Comparison of ENCODE assay signal across 19 mouse cellular contexts in genomic region chr9:70481872-70482271, GRCm38 (mm10). TPM values are rescaled to one million over a fixed set of nuclear protein-coding genes. Genes with fewer than 3 reads are reported as not detected.
DNase-seq lines count a peak whose midpoint lies in the region; TF ChIP-seq lines count a peak whose summit lies in the region.
"Had no signal": no experiment of that assay in that cellular context is flagged by ENCODE, and none has a peak within 500 bp of the region (broad histone marks: within the 10 kb centered on the region; RNA-seq: fewer than 3 reads in every experiment).

No protein-coding gene starts in this region.

- intact Hi-C loops in left cerebral cortex, postnatal 14 days (cut with DNase I), result no loop called here

- H3K9ac ChIP-seq in MEL (ENCODE audit: control insufficient read depth, low read depth, low read length, poor library complexity, severe bottlenecking), result no peak overlapping the region

- no peaks in the 10 kb centered on the region for H3K9me3 ChIP-seq in MEL (replicated peaks; ENCODE audit: insufficient read depth, low read length)
- H3K9me3 ChIP-seq: G1E had no signal

- no peak for TF ChIP-seq CTCF in MEL (IDR thresholded peaks at IDR 0.05 in 2 of 3, conservative IDR thresholded peaks at IDR 0.05 in 1 of 3; ENCODE audit: control insufficient read depth in 1 of 3, insufficient read depth in 1 of 3, low read depth in 2 of 3, low read length in 3 of 3, poor library complexity in 1 of 3, severe bottlenecking in 1 of 3)

- H3K4me3 ChIP-seq in MEL (ENCODE audit: control insufficient read depth in 1 of 2, insufficient read depth in 1 of 2, low read depth in 2 of 2, low read length in 2 of 2), result no peak overlapping the region

- no peak for TF ChIP-seq EP300 in MEL (IDR thresholded peaks at IDR 0.05; ENCODE audit: low read depth in 1 of 2, low read length in 2 of 2)

- no peaks in the 10 kb centered on the region for H3K27me3 ChIP-seq in MEL (ENCODE audit: control insufficient read depth in 1 of 2, insufficient read depth in 2 of 2, low read length in 2 of 2)
- H3K27me3 ChIP-seq: CH12.LX, Patski had no signal

- H3K27ac ChIP-seq in MEL (ENCODE audit: control insufficient read depth, low read depth, low read length), result no peak overlapping the region

- H3K36me3 ChIP-seq in MEL (ENCODE audit: control insufficient read depth in 1 of 2, insufficient read depth in 2 of 2, low read length in 2 of 2), result peaks cover 53% of the 10 kb centered on the region in 2 experiments

- peaks cover 8 to 12% of the 10 kb centered on the region in 2 experiments for H3K4me1 ChIP-seq in MEL (ENCODE audit: control insufficient read depth in 1 of 2, insufficient read depth in 2 of 2, low read length in 2 of 2)

- no peak for TF ChIP-seq RAD21 in MEL (IDR thresholded peaks at IDR 0.05; ENCODE audit: low read depth, low read length)

- no peak for DNase-seq in MEL (ENCODE audit: low read depth, low spot score)
- peak; percentile 27 for DNase-seq in induced T-regulatory cell, adult 2 months (ENCODE audit: low read depth)
- DNase-seq in left cerebral cortex, postnatal 14 days (ENCODE audit: low spot score in 2 of 2), result no peak
- no peak for DNase-seq in Muller cell, postnatal 12 days (ENCODE audit: inconsistent ontology term)
- DNase-seq: adrenal gland, adult 2 months; adrenal gland, adult 8-10 months; adrenal gland, postnatal 10 days; adrenal gland, postnatal 14 days; adrenal gland, postnatal 25 days; adrenal gland, postnatal 36 days; B cell, adult 2 months; cerebellum, adult 11 months; cerebellum, adult 11-12 months; cerebellum, adult 18-20 months; cerebellum, adult 2 months; cerebellum, adult 8-10 months had no signal

- no peak for TF ChIP-seq POLR2A in MEL (IDR thresholded peaks at IDR 0.05; ENCODE audit: control insufficient read depth in 1 of 2, insufficient read depth in 1 of 2, low read depth in 1 of 2, low read length in 2 of 2, poor library complexity in 1 of 2)

- H3K79me2 ChIP-seq in MEL (ENCODE audit: control insufficient read depth, insufficient read depth, low read length, poor library complexity), result peaks cover 40% of the 10 kb centered on the region

TF ChIP-seq in MEL, 35 proteins besides CTCF, POLR2A, EP300 and RAD21:
- no peak for TF ChIP-seq ETS1 (IDR thresholded peaks at IDR 0.05; ENCODE audit: low read depth, low read length)
- no peak for TF ChIP-seq SIN3A (IDR thresholded peaks at IDR 0.05; ENCODE audit: low read length)
- TF ChIP-seq MXI1 (IDR thresholded peaks at IDR 0.05; ENCODE audit: low read depth, low read length), result no peak
- TF ChIP-seq CHD1 (IDR thresholded peaks at IDR 0.05; ENCODE audit: low read depth, low read length), result 0 out of 2 replicates have a peak, but pooled peaks have one; percentile 75
- TF ChIP-seq POLR2AphosphoS2 (IDR thresholded peaks at IDR 0.05; ENCODE audit: low read length), result peak; percentile 83
- no peak for TF ChIP-seq MEF2A (IDR thresholded peaks at IDR 0.05; ENCODE audit: extremely low read depth, insufficient replicate concordance, low read depth, low read length, poor library complexity, severe bottlenecking)
- no peak for TF ChIP-seq KAT2A (conservative IDR thresholded peaks at IDR 0.05; ENCODE audit: low read depth, low read length)
- no peak for TF ChIP-seq CHD2 (IDR thresholded peaks at IDR 0.05; ENCODE audit: low read length)

RNA-seq across cellular contexts. Expression of gene Rnf111, which starts 21.7 kb away (rescaled TPM):
- total RNA-seq in MEL (2012; rRNA removed), result 25.2 and 25.4 TPM in 2 replicates
- polyA plus RNA-seq in MEL (2012; ENCODE audit: insufficient read depth in 1 of 2, insufficient read length in 2 of 2, low read depth in 1 of 2, low replicate concordance in 2 of 2, missing spikeins in 1 of 2), result 10 to 100 TPM; 46.0 to 88.2 TPM
- 10 to 100 TPM; 39.7 to 40.3 TPM for total RNA-seq in left cerebral cortex, postnatal 14 days (2021)
